Mouse (Mus musculus) kidney, adult 2 months (tissue): ENCODE results near the gene Zfpm1. TPM values are rescaled to one million over a fixed set of nuclear protein-coding genes. Genes with fewer than 3 reads are reported as not detected.

Source experiments
- DNase-seq: peaks from one replicate; pipeline ENCODE4 v3.0.0; 2021
- H3K27ac ChIP-seq: fragments of 200-500 bp; 2 replicates; pipeline ENCODE4 v1.5.1; 2012; ENCODE audit warnings: low read depth, low read length, control low read depth, inconsistent platforms; ENCODE audit not compliant: insufficient read depth
- H3K27me3 ChIP-seq: fragments of 200-500 bp; replicated peaks from 2 replicates; pipeline ENCODE4 v1.6.1; 2012; ENCODE audit warnings: mild to moderate bottlenecking, moderate library complexity, low read length, inconsistent platforms; ENCODE audit not compliant: control insufficient read depth, insufficient read depth
- H3K36me3 ChIP-seq: fragments of 200-500 bp; 2 replicates; pipeline ENCODE4 v1.6.1; 2012; ENCODE audit warnings: mild to moderate bottlenecking, moderate library complexity, low read length, inconsistent platforms; ENCODE audit not compliant: control insufficient read depth, insufficient read depth
- H3K4me1 ChIP-seq: fragments of 200-500 bp; 2 replicates; pipeline ENCODE4 v1.6.1; 2011; ENCODE audit warnings: low read length; ENCODE audit not compliant: control insufficient read depth, insufficient read depth
- H3K4me3 ChIP-seq: fragments of 200-500 bp; 2 replicates; pipeline ENCODE4 v1.5.1; 2011; ENCODE audit warnings: mild to moderate bottlenecking, low read depth, low read length, control low read depth; ENCODE audit not compliant: insufficient read depth
- CTCF ChIP-seq: fragments of 200-500 bp; conservative IDR thresholded peaks from 2 replicates; pipeline ENCODE4 v1.5.1; 2011; ENCODE audit warnings: low read depth, mild to moderate bottlenecking, control low read depth, low read length, moderate library complexity, mixed read lengths; ENCODE audit not compliant: insufficient read depth, insufficient read length
- POLR2A ChIP-seq: fragments of 200-500 bp; IDR thresholded peaks from one replicate; pipeline ENCODE4 v1.6.1; 2011; ENCODE audit warnings: low read depth, low read length, control low read depth
- WGBS: fragments of 180-500 bp; shearing (Covaris S2); methylation state at CpG from one replicate; pipeline ENCODE4 v1.1.7; 2018; 5-methylcytosine and 5-hydroxymethylcytosine counted together
- polyA plus RNA-seq: library from polyadenylated mRNA; depleted of rRNA; stranded (reverse); fragments of >200 nt; gene quantifications from 2 replicates; pipeline ENCODE4 v1.2.3, GENCODE M21; 2012

Zfpm1 gene
- polyA plus RNA-seq, 1 experiment = 9.7 TPM

DNA sequence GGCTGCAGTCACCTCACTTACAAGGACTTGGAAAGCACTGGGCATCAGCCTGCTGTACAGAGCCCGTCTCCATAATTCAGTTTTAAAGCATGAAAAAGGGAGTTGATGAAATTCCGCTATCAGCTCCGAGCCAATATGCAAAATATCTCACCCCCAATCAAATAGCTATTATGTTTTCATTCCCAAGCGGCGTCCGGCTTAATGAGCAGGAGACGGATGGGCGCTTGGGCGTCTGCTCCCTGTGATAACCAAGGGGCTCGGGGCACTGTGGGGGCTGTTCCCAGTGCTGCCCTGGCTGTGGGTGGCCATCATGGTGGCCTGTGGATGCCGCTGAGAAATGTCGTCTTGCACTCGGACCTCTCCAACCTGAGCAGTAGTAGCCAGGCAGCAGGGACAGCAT is 19.1 kb downstream of the Zfpm1 start:
- WGBS = 76% methylated on average over 13 of the region's 13 CpGs
- Histone ChIP-seq H3K27me3 (no peaks in the 10 kb centered on the region), H3K36me3 (no peaks in the 10 kb centered on the region), H3K4me3 (no peak overlapping the region), H3K27ac (no peak overlapping the region), H3K4me1 (no peaks in the 10 kb centered on the region)
- TF ChIP-seq POLR2A = no peak
- TF ChIP-seq CTCF = no peak
- DNase-seq = no peak

DNA sequence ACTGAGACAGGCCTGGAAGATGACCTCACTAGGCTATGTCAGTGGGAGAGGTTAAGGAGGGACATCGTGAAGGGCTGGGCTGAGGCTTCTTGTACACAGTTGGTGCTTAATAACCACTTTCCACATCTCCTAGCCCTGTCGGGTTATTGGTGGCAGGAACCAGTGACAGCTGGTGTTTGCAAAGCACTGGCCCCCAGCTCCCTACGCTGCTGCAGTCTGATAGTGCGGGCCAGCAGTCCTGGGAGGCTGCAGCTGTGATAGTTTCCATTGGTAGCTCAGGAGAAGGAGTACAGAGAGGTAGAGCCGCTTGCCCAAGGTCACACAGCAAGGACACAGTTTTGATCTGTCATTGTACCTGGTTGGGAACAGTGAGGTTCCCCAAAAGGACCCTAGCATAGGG is 19.9 kb downstream of the Zfpm1 start:
- no peak overlapping the region for H3K4me3 ChIP-seq

GRCm38 (mm10) chr8:122303451-122303850 is 21.5 kb downstream of the Zfpm1 start:
- Histone ChIP-seq H3K27ac (no peak overlapping the region), H3K4me3 (no peak overlapping the region), H3K4me1 (no peaks in the 10 kb centered on the region), H3K36me3 (no peaks in the 10 kb centered on the region), H3K27me3 (no peaks in the 10 kb centered on the region)
- WGBS = 86% methylated on average over 6 of the region's 6 CpGs
- no peak for DNase-seq
- TF ChIP-seq POLR2A = no peak
- TF ChIP-seq CTCF = no peak

More for the DNA sequence above, 19.9 kb downstream of the Zfpm1 start:
- Histone ChIP-seq H3K27ac (no peak overlapping the region), H3K36me3 (no peaks in the 10 kb centered on the region), H3K4me1 (no peaks in the 10 kb centered on the region), H3K27me3 (no peaks in the 10 kb centered on the region)
- TF ChIP-seq CTCF (no peak), POLR2A (no peak)
- WGBS = 86% methylated on average over 5 of the region's 5 CpGs
- DNase-seq = no peak

DNA sequence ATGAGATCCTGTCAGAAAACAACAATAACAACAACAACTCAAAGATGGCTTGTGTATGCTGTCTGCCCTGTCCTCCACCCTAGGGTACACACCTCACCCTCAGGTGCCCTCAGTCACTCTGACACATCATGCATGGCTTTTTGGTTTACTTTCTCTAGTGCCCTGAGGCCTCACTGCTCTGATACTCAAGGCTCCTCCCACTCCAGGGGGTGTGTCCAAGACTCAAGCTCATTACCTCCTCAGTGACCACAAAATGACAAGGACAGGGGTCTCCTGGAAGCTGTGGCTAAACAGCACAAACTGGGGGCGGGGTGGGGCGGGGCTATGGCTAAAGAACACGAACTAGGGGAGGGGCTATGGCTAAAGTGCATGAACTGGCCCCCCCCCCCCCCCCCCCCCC is 22.1 kb downstream of the Zfpm1 start:
- H3K36me3 ChIP-seq = no peaks in the 10 kb centered on the region
- H3K4me1 ChIP-seq = no peaks in the 10 kb centered on the region
- H3K4me3 ChIP-seq = no peak overlapping the region
- H3K27ac ChIP-seq = no peak overlapping the region
- DNase-seq = no peak
- 46% methylated on average over 3 of the region's 3 CpGs for WGBS
- TF ChIP-seq POLR2A (no peak), CTCF (no peak)
- no peaks in the 10 kb centered on the region for H3K27me3 ChIP-seq

GRCm38 (mm10) chr8:122306660-122307399 is 24.9 kb downstream of the Zfpm1 start:
- Histone ChIP-seq H3K36me3 (no peaks in the 10 kb centered on the region), H3K4me3 (no peak overlapping the region), H3K27me3 (no peaks in the 10 kb centered on the region), H3K4me1 (no peaks in the 10 kb centered on the region), H3K27ac (no peak overlapping the region)
- DNase-seq = peak; percentile 52
- 56% methylated on average over 26 of the region's 26 CpGs for WGBS
- TF ChIP-seq POLR2A = no peak
- no peak for TF ChIP-seq CTCF

DNA sequence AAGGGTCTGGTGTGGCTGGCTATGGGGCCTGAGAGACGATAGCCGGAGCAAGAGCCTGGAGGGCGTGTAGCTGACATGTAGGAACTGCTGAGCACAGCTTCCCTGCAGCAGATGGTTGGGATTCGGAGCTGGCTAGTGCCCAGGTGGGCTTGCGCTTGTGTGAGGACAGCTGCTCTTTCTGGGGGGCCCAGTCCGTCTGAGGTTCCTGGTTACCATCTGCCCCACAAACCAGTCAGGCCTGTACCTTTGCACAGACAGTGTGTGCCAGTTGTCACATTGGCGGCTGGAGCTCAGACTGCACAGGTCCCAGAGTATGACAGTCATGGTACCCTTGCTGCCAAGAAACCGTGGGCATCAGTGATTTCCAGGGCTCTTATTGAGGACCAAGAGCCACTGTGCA is 25.9 kb downstream of the Zfpm1 start:
- Histone ChIP-seq H3K27me3 (no peaks in the 10 kb centered on the region), H3K4me3 (no peak overlapping the region), H3K36me3 (no peaks in the 10 kb centered on the region), H3K4me1 (no peaks in the 10 kb centered on the region), H3K27ac (no peak overlapping the region)
- 94% methylated on average over 8 of the region's 8 CpGs for WGBS
- DNase-seq = no peak
- TF ChIP-seq CTCF (no peak), POLR2A (no peak)

DNA sequence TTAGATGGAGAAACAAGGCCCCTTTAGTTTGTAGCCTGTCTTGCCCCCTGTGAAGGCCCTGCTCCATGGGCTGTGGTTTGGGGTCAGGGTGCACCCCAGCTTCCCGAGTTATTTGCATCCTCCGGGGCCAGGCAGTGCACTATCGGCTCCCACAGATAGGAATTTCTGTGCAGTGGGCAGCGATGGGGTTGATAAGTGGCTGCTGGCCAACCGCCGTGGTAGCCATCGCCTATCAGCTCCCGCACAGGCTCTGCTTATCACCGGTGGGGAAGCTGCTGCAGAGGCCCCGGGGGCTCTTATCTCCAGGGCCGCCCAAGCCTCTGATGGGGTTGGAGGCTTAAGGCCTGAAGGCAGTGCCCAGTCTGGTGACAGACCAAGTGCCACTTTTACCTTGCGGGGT is 27.3 kb downstream of the Zfpm1 start:
- Histone ChIP-seq H3K36me3 (no peaks in the 10 kb centered on the region), H3K4me3 (no peak overlapping the region), H3K27me3 (no peaks in the 10 kb centered on the region), H3K4me1 (no peaks in the 10 kb centered on the region), H3K27ac (no peak overlapping the region)
- 87% methylated on average over 12 of the region's 12 CpGs for WGBS
- no peak for DNase-seq
- TF ChIP-seq POLR2A (no peak), CTCF (no peak)

- TF ChIP-seq POLR2A = no peak
- TF ChIP-seq CTCF = no peak
- Histone ChIP-seq H3K27ac (no peak overlapping the region), H3K4me1 (no peaks in the 10 kb centered on the region; the same call in 1 of the 2 replicates), H3K36me3 (no peaks in the 10 kb centered on the region), H3K27me3 (no peaks in the 10 kb centered on the region), H3K4me3 (no peak overlapping the region)
- 92% methylated on average over 2 of the region's 2 CpGs for WGBS
- no peak for DNase-seq
Observed at GRCm38 (mm10) chr8:122311115-122311514, 29.2 kb downstream of the Zfpm1 start.
